Mouse (Mus musculus) ES-E14 (cell line): ENCODE measurements around the gene Tasp1. TPM values are rescaled to one million over a fixed set of nuclear protein-coding genes. Genes with fewer than 3 reads are reported as not detected.
"Not testable (repeated sequence)": the region's sequence is repeated elsewhere in the genome, so short reads cannot be mapped to it uniquely, and the experiment has no call there.

ENCODE experiments used
- DNase-seq: peaks from one replicate; pipeline ENCODE4 v3.0.0-alpha.2; 2013; ENCODE audit warnings: low read depth, low spot score
- H3K27ac ChIP-seq: 2 replicates; pipeline ENCODE4 v1.5.1; 2012; ENCODE audit warnings: low read depth, mild to moderate bottlenecking, low read length, moderate library complexity, mixed read lengths; ENCODE audit not compliant: poor library complexity, insufficient read depth, severe bottlenecking
- H3K36me3 ChIP-seq: 2 replicates; pipeline ENCODE4 v1.6.1; 2012; ENCODE audit warnings: mild to moderate bottlenecking, low read length, moderate library complexity, mixed read lengths; ENCODE audit not compliant: control insufficient read depth, poor library complexity, insufficient read depth, severe bottlenecking
- H3K4me1 ChIP-seq, 2 experiments: fragments of 150-350 bp in 1 of 2; sonication (generic) in 1 of 2; 2 replicates each; pipeline ENCODE4 v1.6.1; 2012; ENCODE audit warnings: low read length in 2 of 2, mild to moderate bottlenecking in 1 of 2, mixed read lengths in 1 of 2; ENCODE audit not compliant: control insufficient read depth in 2 of 2, insufficient read depth in 2 of 2, poor library complexity in 1 of 2
- H3K4me3 ChIP-seq, 2 experiments: fragments of 150-350 bp in 1 of 2; sonication (generic) in 1 of 2; 2 replicates each; pipeline ENCODE4 v1.5.1; 2012; ENCODE audit warnings: low read length in 2 of 2, low read depth in 1 of 2, mild to moderate bottlenecking in 1 of 2, mixed read lengths in 1 of 2; ENCODE audit not compliant: insufficient read depth in 1 of 2, poor library complexity in 1 of 2, severe bottlenecking in 1 of 2
- H3K9ac ChIP-seq: 2 replicates; pipeline ENCODE4 v1.6.1; 2012; ENCODE audit warnings: low read depth, mild to moderate bottlenecking, low read length, mixed read lengths; ENCODE audit not compliant: poor library complexity, insufficient read depth, severe bottlenecking
- H3K9me3 ChIP-seq: fragments of 150-350 bp; sonication (generic); 2 replicates; pipeline ENCODE4 v1.6.1; 2012; ENCODE audit warnings: low read depth, mild to moderate bottlenecking, low read length; ENCODE audit not compliant: control insufficient read depth, insufficient read depth
- CHD2 ChIP-seq: IDR thresholded peaks from 2 replicates; pipeline ENCODE4 v1.6.1; 2014; ENCODE audit warnings: mild to moderate bottlenecking, low read depth, low read length, inconsistent platforms
- HCFC1 ChIP-seq: IDR thresholded peaks from 2 replicates; pipeline ENCODE4 v1.6.1; 2012; ENCODE audit warnings: low read length, inconsistent platforms, borderline replicate concordance; ENCODE audit not compliant: insufficient read depth
- MAFK ChIP-seq: IDR thresholded peaks from 2 replicates; pipeline ENCODE4 v1.6.1; 2014; ENCODE audit warnings: mild to moderate bottlenecking, low read depth, low read length, inconsistent platforms; ENCODE audit not compliant: insufficient read depth
- ZC3H11A ChIP-seq: IDR thresholded peaks from 2 replicates; pipeline ENCODE4 v1.6.1; 2012; ENCODE audit warnings: low read depth, mild to moderate bottlenecking, inconsistent platforms, low read length, borderline replicate concordance
- ZNF384 ChIP-seq: IDR thresholded peaks from 2 replicates; pipeline ENCODE4 v1.6.1; 2012; ENCODE audit warnings: low read depth, low read length, inconsistent platforms
- in situ Hi-C, 2 experiments: fragments of 600-800 bp; cut with MboI; formaldehyde crosslinking; loops; one replicate each; pipeline ENCODE4 v1.15.1; 2025; ENCODE audit warnings: low sequenced_read_pairs in 2 of 2, inconsistent platforms in 1 of 2; ENCODE audit not compliant: unreplicated experiment in 2 of 2
- total RNA-seq: library from RNA; depleted of rRNA; stranded (reverse); fragments of 300-350 nt; gene quantifications from 2 replicates; pipeline ENCODE4 v1.2.3, GENCODE M21; 2012

Gene Tasp1
- total RNA-seq, 1 experiment, result 11.2 TPM

DNA sequence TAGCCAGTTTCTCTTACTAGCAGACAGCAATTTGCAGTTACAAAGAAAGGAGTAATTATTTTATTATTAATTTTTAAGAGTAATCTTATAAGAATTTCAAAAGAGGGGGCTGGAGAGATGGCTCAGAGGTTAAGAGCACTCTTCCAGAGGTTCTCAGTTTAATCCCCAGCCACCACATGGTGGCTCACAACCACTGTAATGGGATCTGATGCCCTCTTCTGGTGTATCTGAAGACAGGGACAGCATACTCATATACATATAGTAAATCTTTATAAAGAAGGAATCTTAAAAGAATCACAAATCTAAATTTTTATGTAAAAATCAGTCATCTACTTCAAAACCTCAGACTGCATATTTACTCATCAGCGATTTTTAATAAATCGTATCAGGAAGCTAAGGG lies 68.4 kb downstream of the Tasp1 start:
- in situ Hi-C loops, result no loop called here
- H3K4me3 ChIP-seq, result no peak overlapping the region
- TF ChIP-seq ZC3H11A (no peak), HCFC1 (no peak), ZNF384 (no peak), CHD2 (no peak), MAFK (no peak)
- H3K9me3 ChIP-seq, result no peaks in the 10 kb centered on the region
- no peaks in the 10 kb centered on the region for H3K36me3 ChIP-seq
- no peak overlapping the region for H3K9ac ChIP-seq
- DNase-seq, result no peak
- no peaks in the 10 kb centered on the region for H3K4me1 ChIP-seq
- H3K27ac ChIP-seq, result no peak overlapping the region

- H3K4me1 ChIP-seq, H3K4me3 ChIP-seq, H3K9ac ChIP-seq, in situ Hi-C loops, DNase-seq, H3K36me3 ChIP-seq, H3K9me3 ChIP-seq, H3K27ac ChIP-seq: not testable (repeated sequence)
These were observed 76.7 kb downstream of the Tasp1 start for GRCm38 (mm10) chr2:139989907-139990306.

- no peaks in the 10 kb centered on the region for H3K4me1 ChIP-seq
- H3K9me3 ChIP-seq, result no peaks in the 10 kb centered on the region
- no peak for TF ChIP-seq CHD2
- H3K4me3 ChIP-seq, result no peak overlapping the region
- in situ Hi-C loops, result loop anchor here in 1 of 2 experiments (25.0 kb wide), 1 partner anchor 180 kb away; no protein-coding TSS in a partner anchor
- DNase-seq, result no peak
- no peaks in the 10 kb centered on the region for H3K36me3 ChIP-seq
- no peak overlapping the region for H3K27ac ChIP-seq
- H3K9ac ChIP-seq, result no peak overlapping the region
These were observed 99.2 kb downstream of the Tasp1 start for GRCm38 (mm10) chr2:139967451-139967850.

GRCm38 (mm10) chr2:139966288-139966687 lies 100.3 kb downstream of the Tasp1 start:
- Histone ChIP-seq H3K4me1 (no peaks in the 10 kb centered on the region), H3K4me3 (no peak overlapping the region), H3K9ac (no peak overlapping the region), H3K27ac (no peak overlapping the region), H3K36me3 (no peaks in the 10 kb centered on the region), H3K9me3 (no peaks in the 10 kb centered on the region)
- in situ Hi-C loops, result loop anchor here in 1 of 2 experiments (25.0 kb wide), 1 partner anchor 179 kb away; no protein-coding TSS in a partner anchor
- no peak for TF ChIP-seq MAFK
- TF ChIP-seq HCFC1, result no peak
- no peak for TF ChIP-seq ZNF384
- peak; percentile 44; the same call in 1 of the 2 replicates for TF ChIP-seq ZC3H11A
- DNase-seq, result peak; percentile 58

GRCm38 (mm10) chr2:139948843-139949242 lies 117.8 kb downstream of the Tasp1 start:
- Histone ChIP-seq H3K9ac (no peak overlapping the region), H3K4me1 (no peaks in the 10 kb centered on the region), H3K27ac (no peak overlapping the region), H3K9me3 (no peaks in the 10 kb centered on the region), H3K36me3 (no peaks in the 10 kb centered on the region), H3K4me3 (no peak overlapping the region)
- in situ Hi-C loops, result no loop called here
- no peak for DNase-seq
- no peak for TF ChIP-seq ZC3H11A
- no peak for TF ChIP-seq MAFK
- TF ChIP-seq ZNF384, result no peak
- no peak for TF ChIP-seq HCFC1
- no peak for TF ChIP-seq CHD2
